Mouse (Mus musculus) adrenal gland, adult 10 weeks (tissue): ENCODE results near the gene Rsl24d1. TPM values are rescaled to one million over a fixed set of nuclear protein-coding genes. Genes with fewer than 3 reads are reported as not detected.

ENCODE experiments used
- polyA plus RNA-seq: library from polyadenylated mRNA; stranded (reverse); fragments of 350-450 nt; fragmentation: Illumina TruSeq; extraction: RNeasy Lipid Tissue Mini Kit (QIAGEN cat#74804); gene quantifications from one replicate; pipeline ENCODE4 v1.2.3, GENCODE M21; 2014; ENCODE audit warnings: low read depth, low replicate concordance

Rsl24d1 gene
- 82.2 TPM for polyA plus RNA-seq

GRCm38 (mm10) chr9:73112919-73113906, at the start of gene Rsl24d1:
Rsl24d1 (plus strand) TSS chr9:73113426.

GRCm38 (mm10) chr9:73101536-73101935, 11.7 kb upstream of the Rsl24d1 start, which contains the start of gene Khdc3:
Khdc3 (plus strand) TSS chr9:73101836.

GRCm38 (mm10) chr9:73102181-73102580, 11.0 kb upstream of the Rsl24d1 start, which contains the start of gene Gm20509:
Gm20509 (plus strand) TSS chr9:73102470.

Other genes starting within 250 kb of the Rsl24d1 start
- 11.5 TPM for gene Pygo1, start 187.8 kb upstream of the Rsl24d1 start, polyA plus RNA-seq
- 4.0 TPM for gene Dyx1c1, start 154.6 kb upstream of the Rsl24d1 start, polyA plus RNA-seq
- gene Gm44503, start 154.6 kb upstream of the Rsl24d1 start, polyA plus RNA-seq: 1.0 TPM
- gene Ccpg1os, start 128.0 kb upstream of the Rsl24d1 start, polyA plus RNA-seq: 20.4 TPM
- 313 TPM for gene Ccpg1, start 128.0 kb upstream of the Rsl24d1 start, polyA plus RNA-seq
- 14.2 TPM for gene Pigb, start 73.0 kb upstream of the Rsl24d1 start, polyA plus RNA-seq
- 39.6 TPM for gene Rab27a, start 68.6 kb upstream of the Rsl24d1 start, polyA plus RNA-seq
- gene Khdc3, start 11.6 kb upstream of the Rsl24d1 start, polyA plus RNA-seq: not detected
- not detected for gene Gm20509, start 11.0 kb upstream of the Rsl24d1 start, polyA plus RNA-seq